Mouse (Mus musculus): ENCODE measurements around the gene Arpc2. TPM values are rescaled to one million over a fixed set of nuclear protein-coding genes. Genes with fewer than 3 reads are reported as not detected.
"Not testable (repeated sequence)": the region's sequence is repeated elsewhere in the genome, so short reads cannot be mapped to it uniquely, and the experiment has no call there.

The Arpc2 gene
- total RNA-seq, 1 experiment from 2014 or later = 170 TPM

- peak; percentile 58 for DNase-seq
These were observed 48.0 kb downstream of the Arpc2 start for GRCm38 (mm10) chr1:74283686-74284463.

- peak; percentile 99 for DNase-seq
These were observed 48.8 kb downstream of the Arpc2 start, which contains the start of the genes Aamp and Pnkd for GRCm38 (mm10) chr1:74284543-74285160. Aamp (minus strand) TSS chr1:74284738. Pnkd (plus strand) TSS chr1:74284930.

GRCm38 (mm10) chr1:74285212-74286010 lies 49.5 kb downstream of the Arpc2 start:
- DNase-seq = no peak

GRCm38 (mm10) chr1:74286869-74287607 lies 51.2 kb downstream of the Arpc2 start:
- DNase-seq = not testable (repeated sequence)

GRCm38 (mm10) chr1:74288327-74288726 lies 52.4 kb downstream of the Arpc2 start:
- DNase-seq = no peak

GRCm38 (mm10) chr1:74289248-74289647 lies 53.4 kb downstream of the Arpc2 start:
- DNase-seq = no peak

- no peak for DNase-seq
These were observed 53.9 kb downstream of the Arpc2 start for GRCm38 (mm10) chr1:74289740-74290139.

- no peak for DNase-seq
These were observed 54.3 kb downstream of the Arpc2 start for GRCm38 (mm10) chr1:74290141-74290540.

- DNase-seq = no peak
These were observed 56.6 kb downstream of the Arpc2 start for GRCm38 (mm10) chr1:74292331-74293020.

GRCm38 (mm10) chr1:74293306-74293960 lies 57.5 kb downstream of the Arpc2 start:
- DNase-seq = no peak

- DNase-seq = no peak
These were observed 58.3 kb downstream of the Arpc2 start for GRCm38 (mm10) chr1:74294090-74294643.

- DNase-seq = no peak
These were observed 59.0 kb downstream of the Arpc2 start for GRCm38 (mm10) chr1:74294733-74295455.

GRCm38 (mm10) chr1:74295456-74296171 lies 59.7 kb downstream of the Arpc2 start:
- peak; percentile 85 for DNase-seq

- DNase-seq = no peak
These were observed 60.6 kb downstream of the Arpc2 start for GRCm38 (mm10) chr1:74296477-74296876.

GRCm38 (mm10) chr1:74297269-74297668 lies 61.4 kb downstream of the Arpc2 start:
- peak; percentile 74 for DNase-seq

GRCm38 (mm10) chr1:74298157-74298750 lies 62.4 kb downstream of the Arpc2 start:
- DNase-seq = no peak

- DNase-seq = peak; percentile 56
These were observed 63.1 kb downstream of the Arpc2 start for GRCm38 (mm10) chr1:74298996-74299395.

- no peak for DNase-seq
These were observed 64.6 kb downstream of the Arpc2 start for GRCm38 (mm10) chr1:74300347-74301110.
